Mouse (Mus musculus): Measurements from ENCODE around the gene Iqce. TPM values are rescaled to one million over a fixed set of nuclear protein-coding genes. Genes with fewer than 3 reads are reported as not detected.
"Not testable (repeated sequence)": the region's sequence is repeated elsewhere in the genome, so short reads cannot be mapped to it uniquely, and the experiment has no call there.

The Iqce gene
- polyA plus RNA-seq, 1 experiment from 2014 or later, result 22.9 TPM

DNA sequence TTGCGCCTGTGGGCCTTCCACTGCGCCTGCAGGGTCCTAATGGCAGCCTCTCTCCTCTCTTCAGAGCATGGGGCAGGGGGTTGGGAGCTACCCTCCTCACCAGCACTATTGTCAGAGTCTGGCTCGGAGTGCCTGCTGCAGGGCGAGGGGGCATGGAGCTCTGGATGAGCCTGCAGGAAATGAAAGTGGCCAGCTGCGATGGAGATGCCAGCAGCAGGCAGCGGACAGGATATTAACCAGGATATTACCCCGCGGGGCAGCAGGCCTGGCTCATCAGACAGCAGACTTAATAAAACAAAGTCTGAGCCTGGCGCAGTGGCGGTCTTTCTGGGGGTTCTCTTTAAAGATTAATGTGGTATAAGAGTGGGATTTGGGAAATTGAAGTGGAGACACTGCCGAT lies 27.1 kb downstream of the Iqce start:
- Histone ChIP-seq H3K4me3 (no peak overlapping the region), H3K36me3 (peaks cover 72% of the 10 kb centered on the region), H3K27ac (replicated peaks) (peak overlapping the region; percentile 76), H3K9me3 (no peaks in the 10 kb centered on the region), H3K27me3 (no peaks in the 10 kb centered on the region), H3K4me1 (replicated peaks) (peaks cover 14% of the 10 kb centered on the region), H3K4me2 (no peak overlapping the region), H3K9ac (peak overlapping the region; percentile 36)
- 0 out of 2 replicates have a peak, but pooled peaks have one; percentile 18 for ATAC-seq (ENCODE audit: low read depth)
- WGBS, result 67% methylated on average over 11 of the region's 11 CpGs

DNA sequence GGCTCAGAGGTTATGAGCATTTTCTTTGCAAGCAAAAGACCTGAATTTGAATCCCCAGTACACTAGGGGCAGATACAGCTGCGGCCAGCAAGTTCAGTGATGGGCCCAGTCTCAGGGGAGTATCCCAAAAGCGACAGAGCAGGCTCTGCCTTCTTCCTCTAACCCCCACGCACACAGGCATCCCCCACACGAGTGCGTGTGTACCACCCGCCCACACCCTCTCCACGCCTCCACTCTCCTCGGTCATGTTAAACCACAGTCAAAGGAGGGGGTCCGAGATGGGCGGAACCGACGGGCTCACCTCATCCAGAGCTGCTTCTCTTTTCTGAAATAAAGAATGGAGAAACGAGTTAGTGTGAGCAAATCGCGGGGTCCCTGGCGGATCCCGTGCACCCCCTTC lies 28.1 kb downstream of the Iqce start:
- no peaks in the 10 kb centered on the region for H3K27me3 ChIP-seq
- peaks cover 14% of the 10 kb centered on the region for H3K4me1 ChIP-seq (replicated peaks)
- peaks cover 74% of the 10 kb centered on the region for H3K36me3 ChIP-seq
- H3K9me3 ChIP-seq, result no peaks in the 10 kb centered on the region
- H3K4me3 ChIP-seq, result no peak overlapping the region
- no peak overlapping the region for H3K9ac ChIP-seq
- ATAC-seq (ENCODE audit: low read depth), result no peak
- H3K4me2 ChIP-seq, result no peak overlapping the region
- 88% methylated on average over 17 of the region's 17 CpGs for WGBS
- no peak overlapping the region for H3K27ac ChIP-seq (replicated peaks)

DNA sequence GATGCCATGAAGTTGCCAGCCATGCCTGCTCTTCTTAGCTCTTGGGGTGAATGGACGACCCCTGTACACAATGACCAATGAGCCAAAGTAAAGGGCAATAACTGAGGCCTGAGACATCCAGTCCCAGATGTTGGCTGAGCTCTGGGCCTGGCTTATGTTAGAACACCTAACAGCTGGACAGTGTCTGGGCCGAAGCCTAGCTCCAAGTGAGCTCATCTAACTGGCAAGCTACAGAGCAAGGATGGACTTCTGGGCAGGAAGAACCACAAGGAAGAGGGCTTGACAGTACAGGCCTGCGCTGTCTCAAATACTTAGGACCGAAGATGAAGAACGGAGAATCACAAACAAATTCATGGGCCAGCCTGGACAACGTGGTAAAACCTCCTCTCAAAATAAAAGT lies 29.6 kb downstream of the Iqce start:
- not testable (repeated sequence) for H3K4me2 ChIP-seq; ATAC-seq (ENCODE audit: low read depth)
- WGBS, result 91% methylated on average over 6 of the region's 6 CpGs

DNA sequence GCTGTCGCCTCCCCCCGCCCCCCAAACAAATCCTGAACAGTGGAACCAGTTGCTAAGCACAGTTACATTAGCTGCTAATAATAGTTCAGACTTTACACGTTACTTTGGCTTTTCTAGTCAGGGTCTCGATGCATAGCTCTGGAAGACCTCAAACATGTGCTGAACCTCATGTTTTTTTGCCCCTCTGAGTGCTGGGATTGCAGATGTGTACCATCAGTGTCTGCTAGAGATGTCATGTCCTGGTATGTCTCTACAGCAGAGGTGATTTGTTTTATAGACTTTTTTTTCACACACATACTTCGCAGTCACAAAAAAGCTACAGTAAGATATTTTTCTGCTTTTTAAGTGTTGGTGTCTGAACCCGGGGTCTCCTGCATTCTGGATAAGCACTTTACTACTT lies 30.1 kb downstream of the Iqce start:
- 92% methylated on average over 6 of the region's 6 CpGs for WGBS
- H3K9ac ChIP-seq, result no peak overlapping the region
- H3K4me1 ChIP-seq (replicated peaks), result peaks cover 14% of the 10 kb centered on the region
- no peaks in the 10 kb centered on the region for H3K27me3 ChIP-seq
- H3K36me3 ChIP-seq, result peaks cover 74% of the 10 kb centered on the region
- H3K4me3 ChIP-seq, result no peak overlapping the region
- H3K4me2 ChIP-seq, result no peak overlapping the region
- 0 out of 2 replicates have a peak, but pooled peaks cover 4% of the 10 kb centered on the region for H3K9me3 ChIP-seq
- H3K27ac ChIP-seq (replicated peaks), result no peak overlapping the region
- ATAC-seq (ENCODE audit: low read depth), result no peak

More for the DNA sequence above, 29.6 kb downstream of the Iqce start:
- H3K9ac ChIP-seq; H3K4me3 ChIP-seq; H3K27ac ChIP-seq (replicated peaks); H3K9me3 ChIP-seq; H3K27me3 ChIP-seq: not testable (repeated sequence)
- Histone ChIP-seq H3K4me1 (replicated peaks) (peaks cover 14% of the 10 kb centered on the region), H3K36me3 (peaks cover 74% of the 10 kb centered on the region)

DNA sequence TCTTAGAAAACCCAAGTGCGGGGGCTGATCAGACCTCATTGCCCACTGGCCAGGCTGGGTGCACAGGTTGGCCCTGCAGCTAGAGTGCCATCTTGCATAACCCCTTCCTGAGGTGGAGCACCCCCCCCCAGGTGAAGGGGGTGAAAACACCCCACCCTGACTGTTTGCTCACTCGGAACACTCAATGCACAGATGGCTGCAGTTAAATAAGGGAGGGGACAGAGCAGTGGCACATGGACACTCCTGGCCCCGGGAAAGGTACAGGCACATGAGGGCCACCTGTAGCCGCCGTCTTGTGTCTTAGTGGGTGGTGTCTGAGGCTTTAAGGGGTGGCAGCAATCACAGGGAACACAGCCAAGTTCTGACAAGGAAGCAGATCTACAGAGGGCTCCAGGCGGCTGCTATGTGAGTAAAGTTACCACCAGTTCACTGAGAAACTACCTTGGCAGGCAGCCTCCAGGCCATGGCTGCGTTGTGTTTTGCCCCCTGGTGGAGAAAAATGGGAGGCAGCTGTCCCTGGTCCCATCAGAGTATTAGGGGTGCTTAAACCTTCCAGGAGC lies 38.5 kb downstream of the Iqce start:
- H3K4me1 ChIP-seq (replicated peaks), result peaks cover 51% of the 10 kb centered on the region
- 55% methylated on average over 7 of the region's 7 CpGs for WGBS

DNA sequence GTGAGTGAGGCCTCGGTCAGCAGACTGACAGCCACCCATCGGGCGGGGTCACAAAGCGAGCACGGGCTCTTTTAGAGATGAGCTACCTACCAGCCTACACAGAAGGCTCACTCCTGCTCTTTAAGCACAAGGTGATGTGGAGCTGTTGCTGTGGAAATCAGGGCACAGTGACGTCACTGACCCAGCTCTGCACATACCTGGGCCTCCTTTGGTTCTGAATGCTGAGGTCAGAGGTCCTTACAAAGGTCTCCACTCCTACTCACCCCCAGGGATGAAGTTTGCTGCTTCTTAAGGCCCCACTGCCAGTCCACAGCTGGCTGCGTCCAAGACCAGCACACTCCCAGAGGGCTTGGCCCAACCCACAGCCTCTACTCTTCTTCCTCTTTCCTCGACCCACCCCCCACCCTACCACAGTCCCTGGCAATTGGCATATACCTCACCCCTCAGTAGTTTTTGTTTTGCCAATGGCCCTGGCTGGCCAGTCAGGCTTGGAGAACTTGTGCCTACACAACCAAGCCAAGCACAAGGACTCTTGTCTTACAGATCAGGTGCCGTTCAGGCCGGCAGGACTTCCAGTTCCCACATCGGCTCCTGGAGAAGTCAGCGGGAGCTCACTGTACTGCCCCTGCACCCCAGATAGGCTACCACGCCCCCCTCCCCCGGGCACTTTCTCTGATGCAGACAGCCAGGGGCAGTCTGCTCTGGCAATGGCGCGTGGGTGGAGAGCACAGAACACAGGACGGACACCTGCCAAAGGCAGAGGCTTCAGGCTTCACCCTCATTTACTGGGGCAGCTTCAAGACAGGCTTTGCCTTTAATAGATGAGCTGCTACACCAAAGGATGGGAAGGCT lies 39.2 kb downstream of the Iqce start:
- Histone ChIP-seq H3K36me3 (peaks cover 31% of the 10 kb centered on the region), H3K27ac (replicated peaks) (no peak overlapping the region; the same call in 1 of the 2 replicates), H3K4me2 (no peak overlapping the region), H3K9ac (peak overlapping the region; percentile 14; the same call in 1 of the 2 replicates), H3K4me3 (no peak overlapping the region), H3K9me3 (no peaks in the 10 kb centered on the region), H3K27me3 (no peaks in the 10 kb centered on the region), H3K4me1 (replicated peaks) (peaks cover 51% of the 10 kb centered on the region)
- no peak for ATAC-seq (ENCODE audit: low read depth)
- 73% methylated on average over 17 of the region's 17 CpGs for WGBS

More for the DNA sequence above, 38.5 kb downstream of the Iqce start:
- Histone ChIP-seq H3K36me3 (peaks cover 38% of the 10 kb centered on the region), H3K4me3 (no peak overlapping the region), H3K4me2 (no peak overlapping the region), H3K27ac (replicated peaks) (0 out of 2 replicates have a peak overlapping the region, but pooled peaks have one; percentile 5), H3K9me3 (0 out of 2 replicates have a peak, but pooled peaks cover 3% of the 10 kb centered on the region), H3K27me3 (no peaks in the 10 kb centered on the region), H3K9ac (no peak overlapping the region)
- ATAC-seq (ENCODE audit: low read depth), result no peak

DNA sequence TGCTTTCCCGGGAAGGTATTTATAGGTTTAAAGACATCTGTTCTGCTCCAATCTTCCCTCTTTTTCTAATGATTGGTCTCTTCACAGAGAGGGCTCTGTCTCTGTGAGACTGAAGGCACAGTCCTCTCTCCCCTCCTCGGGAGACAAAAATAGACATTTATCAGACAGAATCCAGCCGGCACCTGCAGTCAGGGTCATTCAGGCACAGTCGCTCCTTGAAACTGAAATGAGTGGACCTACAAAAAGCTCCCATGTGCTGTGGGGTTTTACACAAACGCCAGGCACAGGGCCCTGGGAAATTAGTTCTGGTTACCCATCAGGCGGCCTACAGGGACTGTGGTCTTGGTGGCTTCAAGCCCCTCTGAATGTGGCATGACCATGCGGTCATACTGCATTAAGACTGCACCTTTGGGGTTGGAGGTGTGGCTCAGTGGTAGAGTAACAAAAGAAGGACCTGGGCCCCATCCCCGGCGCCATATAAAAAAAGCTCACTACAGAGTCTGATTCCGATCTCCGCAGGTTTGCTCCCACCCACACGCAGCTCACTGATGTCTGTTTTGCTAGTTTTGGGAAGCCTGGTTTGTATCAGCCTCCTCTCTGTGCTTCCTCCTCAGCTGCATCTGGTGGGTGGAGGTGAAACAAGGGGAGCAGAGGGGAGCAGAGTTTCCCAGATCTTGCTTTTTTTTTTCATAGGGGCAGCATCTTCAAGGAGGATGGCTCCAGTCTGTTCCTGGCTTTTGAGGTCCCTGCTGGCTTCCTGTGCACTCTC lies 40.1 kb downstream of the Iqce start:
- Histone ChIP-seq H3K9me3 (no peaks in the 10 kb centered on the region), H3K4me3 (no peak overlapping the region), H3K27ac (replicated peaks) (no peak overlapping the region; the same call in 1 of the 2 replicates), H3K4me2 (no peak overlapping the region), H3K36me3 (peaks cover 22% of the 10 kb centered on the region), H3K27me3 (no peaks in the 10 kb centered on the region), H3K9ac (peak overlapping the region; percentile 6; the same call in 1 of the 2 replicates), H3K4me1 (replicated peaks) (peaks cover 56% of the 10 kb centered on the region)
- ATAC-seq (ENCODE audit: low read depth), result no peak
- 53% methylated on average over 12 of the region's 12 CpGs for WGBS

DNA sequence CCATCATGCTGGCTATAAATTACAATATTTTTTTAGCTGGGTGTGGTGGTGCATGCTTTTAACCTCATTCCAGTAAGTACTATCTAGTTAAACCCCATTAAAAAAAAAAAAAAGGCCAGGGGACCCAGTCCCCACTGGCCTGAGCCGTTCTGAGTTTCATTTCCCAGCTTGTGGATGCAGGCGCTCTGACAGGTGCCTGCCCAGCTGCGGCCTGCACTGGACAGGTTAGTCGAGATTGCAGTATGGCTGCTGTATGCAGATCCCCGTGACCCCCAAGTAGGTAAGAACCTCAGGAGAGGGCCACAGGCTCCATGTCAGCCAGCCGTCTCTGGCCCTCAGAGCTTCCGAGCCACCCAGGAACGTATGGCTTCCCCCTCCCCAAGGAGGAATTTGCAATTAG lies 40.8 kb downstream of the Iqce start:
- H3K36me3 ChIP-seq, result peaks cover 17% of the 10 kb centered on the region
- ATAC-seq (ENCODE audit: low read depth), result no peak
- no peak overlapping the region for H3K9ac ChIP-seq
- WGBS, result 74% methylated on average over 8 of the region's 8 CpGs
- H3K27ac ChIP-seq (replicated peaks), result no peak overlapping the region
- no peaks in the 10 kb centered on the region for H3K27me3 ChIP-seq
- H3K9me3 ChIP-seq, result no peaks in the 10 kb centered on the region
- peaks cover 56% of the 10 kb centered on the region for H3K4me1 ChIP-seq (replicated peaks)
- no peak overlapping the region for H3K4me2 ChIP-seq
- H3K4me3 ChIP-seq, result no peak overlapping the region

DNA sequence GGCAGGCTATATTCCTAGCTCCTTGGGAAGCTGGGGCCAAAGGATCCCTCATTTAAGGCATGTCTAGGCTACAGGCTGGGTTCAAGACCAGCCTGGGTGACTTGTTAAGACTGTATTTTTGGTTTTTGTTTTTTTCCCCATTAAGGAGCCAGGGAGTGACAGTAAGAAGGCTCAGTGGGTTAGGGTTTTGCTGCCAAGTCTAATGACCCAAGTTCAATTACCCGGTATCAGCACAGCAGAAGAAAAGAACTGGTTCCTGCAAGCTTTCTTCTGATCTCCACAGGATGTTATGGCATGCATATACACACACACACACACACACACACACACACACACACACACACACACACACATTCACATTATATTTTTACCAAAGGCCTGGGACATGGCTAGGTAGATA lies 41.8 kb downstream of the Iqce start:
- WGBS, result 43% methylated on average over 1 of the region's 1 CpGs
- Histone ChIP-seq H3K4me3 (no peak overlapping the region), H3K4me1 (replicated peaks) (peaks cover 56% of the 10 kb centered on the region), H3K36me3 (peaks cover 7% of the 10 kb centered on the region), H3K27me3 (no peaks in the 10 kb centered on the region), H3K4me2 (no peak overlapping the region), H3K27ac (replicated peaks) (peak overlapping the region; percentile 82), H3K9ac (no peak overlapping the region), H3K9me3 (no peaks in the 10 kb centered on the region)
- no peak for ATAC-seq (ENCODE audit: low read depth)

DNA sequence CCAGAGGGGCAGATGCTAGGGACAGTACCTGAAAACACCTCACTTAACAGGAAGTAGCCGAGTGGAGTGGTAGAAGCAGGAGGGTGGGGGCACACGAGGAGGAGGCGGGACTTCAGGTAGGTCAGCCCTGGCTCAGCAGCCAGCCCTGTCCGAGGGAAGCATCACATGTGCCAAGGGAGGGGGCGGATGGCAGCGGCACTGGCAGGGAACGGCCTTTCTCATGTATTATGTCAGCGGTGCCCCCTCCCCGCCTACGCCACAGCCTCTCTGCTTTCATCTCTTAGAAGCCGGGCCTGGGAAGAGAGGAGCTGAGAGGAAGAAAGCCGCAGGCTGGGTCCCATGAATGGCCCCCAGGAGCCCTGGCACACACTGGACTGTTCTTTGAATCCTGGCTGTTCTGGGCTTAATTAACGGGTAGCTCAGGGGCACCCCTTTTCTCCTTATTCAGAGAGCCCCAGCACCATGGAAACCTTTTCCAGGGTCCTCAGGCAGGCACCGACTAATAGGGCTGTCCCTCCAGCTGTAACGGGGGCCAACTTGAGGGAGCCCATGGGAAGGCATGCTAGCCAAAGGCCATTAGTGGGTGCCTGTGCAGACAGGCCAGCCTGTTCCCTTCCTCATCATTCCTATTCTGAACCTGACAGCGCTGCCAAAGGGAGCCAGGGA lies 42.4 kb downstream of the Iqce start:
- Histone ChIP-seq H3K27me3 (no peaks in the 10 kb centered on the region), H3K9me3 (no peaks in the 10 kb centered on the region), H3K27ac (replicated peaks) (peak overlapping the region; percentile 82), H3K36me3 (no peaks in the 10 kb centered on the region; the same call in 1 of the 2 replicates), H3K4me1 (replicated peaks) (peaks cover 56% of the 10 kb centered on the region), H3K4me3 (no peak overlapping the region), H3K9ac (0 out of 2 replicates have a peak overlapping the region, but pooled peaks have one; percentile 31), H3K4me2 (0 out of 2 replicates have a peak overlapping the region, but pooled peaks have one; percentile 24)
- peak; percentile 92 for ATAC-seq (ENCODE audit: low read depth)
- WGBS, result 19% methylated on average over 16 of the region's 16 CpGs

DNA sequence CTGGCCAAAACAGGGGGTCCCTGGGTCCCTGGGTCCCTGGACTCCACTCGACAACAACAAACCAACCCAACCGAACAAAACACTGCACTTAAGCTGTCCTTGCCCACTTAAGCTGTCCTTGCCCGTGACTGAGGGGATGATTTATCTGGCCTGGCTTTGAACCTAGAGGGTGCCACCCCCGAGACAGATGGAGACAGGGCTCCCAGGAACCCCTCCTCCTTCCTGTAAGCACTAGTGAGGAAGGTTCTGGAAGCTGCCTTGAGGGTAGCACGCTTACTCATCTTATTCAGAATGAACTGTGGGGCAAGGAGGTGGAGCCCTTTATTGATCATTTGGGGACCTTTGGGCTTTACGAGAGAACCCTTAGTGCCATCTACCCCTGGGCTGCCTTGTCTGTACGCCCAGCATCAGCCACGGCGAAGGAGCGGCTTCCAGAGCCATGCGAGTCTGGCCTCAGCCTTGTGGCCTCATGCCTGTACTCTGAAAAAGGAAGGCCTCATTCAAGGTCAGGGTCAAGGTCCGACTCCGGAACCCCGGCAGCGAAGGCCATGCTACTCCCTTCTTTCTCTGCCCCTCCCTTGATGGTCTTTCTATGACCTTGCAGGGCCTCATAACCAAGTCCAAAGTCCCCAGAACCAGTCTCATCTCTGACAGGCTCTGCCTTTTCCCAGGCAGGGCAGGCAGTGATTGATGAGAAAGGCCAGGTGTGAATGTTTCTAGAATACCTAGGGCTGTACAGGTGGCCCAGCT lies 47.9 kb downstream of the Iqce start:
- WGBS, result 71% methylated on average over 15 of the region's 15 CpGs
- ATAC-seq (ENCODE audit: low read depth), result no peak
- no peak overlapping the region for H3K27ac ChIP-seq (replicated peaks)
- no peaks in the 10 kb centered on the region for H3K36me3 ChIP-seq
- H3K9me3 ChIP-seq, result no peaks in the 10 kb centered on the region
- H3K9ac ChIP-seq, result no peak overlapping the region
- H3K4me3 ChIP-seq, result no peak overlapping the region
- H3K4me1 ChIP-seq (replicated peaks), result peaks cover 23% of the 10 kb centered on the region
- no peak overlapping the region for H3K4me2 ChIP-seq
- no peaks in the 10 kb centered on the region for H3K27me3 ChIP-seq

All from neural tube, embryonic 13.5 days (tissue).